Mouse (Mus musculus): Measurements from ENCODE around the gene Susd5. TPM values are rescaled to one million over a fixed set of nuclear protein-coding genes. Genes with fewer than 3 reads are reported as not detected.
"Not testable (repeated sequence)": the region's sequence is repeated elsewhere in the genome, so short reads cannot be mapped to it uniquely, and the experiment has no call there.

Susd5 gene
- polyA plus RNA-seq, 1 experiment from 2014 or later: 1.1 TPM

DNA sequence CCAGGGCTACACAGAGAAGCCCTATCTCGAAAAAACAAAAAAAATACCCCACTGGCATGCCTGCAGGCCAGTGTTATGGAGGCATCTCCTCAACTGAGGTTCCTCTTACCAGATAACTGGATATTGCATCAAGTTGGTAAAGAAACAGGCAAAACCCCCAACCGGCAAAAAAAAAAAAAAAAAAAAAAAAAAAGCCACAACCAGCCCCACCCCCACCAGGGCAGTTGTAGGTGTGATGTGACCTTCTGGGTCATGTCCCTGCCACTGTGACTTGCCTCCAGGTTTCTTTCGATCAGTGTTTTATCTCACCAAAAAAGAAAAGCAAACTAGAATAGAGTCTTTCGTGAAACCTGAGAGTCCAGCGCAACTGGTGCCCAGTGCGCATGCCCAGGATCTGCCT, 4.1 kb upstream of the Susd5 start:
- no peak overlapping the region for H3K4me3 ChIP-seq (ENCODE audit: low read length)
- no peaks in the 10 kb centered on the region for H3K36me3 ChIP-seq (ENCODE audit: insufficient read depth, low read length)
- peaks cover 3% of the 10 kb centered on the region; the same call in 1 of the 2 replicates for H3K4me1 ChIP-seq (ENCODE audit: insufficient read depth, low read length)
- no peaks in the 10 kb centered on the region; the same call in 1 of the 2 replicates for H3K9me3 ChIP-seq (ENCODE audit: low read length)
- no peak overlapping the region for H3K9ac ChIP-seq (replicated peaks; ENCODE audit: low read length)
- ATAC-seq (ENCODE audit: low FRiP score, low TSS enrichment): no peak
- H3K27ac ChIP-seq (ENCODE audit: low read length): no peak overlapping the region
- 76% methylated on average over 6 of the region's 6 CpGs for WGBS
- peaks cover 29% of the 10 kb centered on the region for H3K27me3 ChIP-seq (ENCODE audit: insufficient read depth, low read length)
- 0 out of 2 replicates have a peak overlapping the region, but pooled peaks have one; percentile 8 for H3K4me2 ChIP-seq (replicated peaks; ENCODE audit: low read depth, low read length)

DNA sequence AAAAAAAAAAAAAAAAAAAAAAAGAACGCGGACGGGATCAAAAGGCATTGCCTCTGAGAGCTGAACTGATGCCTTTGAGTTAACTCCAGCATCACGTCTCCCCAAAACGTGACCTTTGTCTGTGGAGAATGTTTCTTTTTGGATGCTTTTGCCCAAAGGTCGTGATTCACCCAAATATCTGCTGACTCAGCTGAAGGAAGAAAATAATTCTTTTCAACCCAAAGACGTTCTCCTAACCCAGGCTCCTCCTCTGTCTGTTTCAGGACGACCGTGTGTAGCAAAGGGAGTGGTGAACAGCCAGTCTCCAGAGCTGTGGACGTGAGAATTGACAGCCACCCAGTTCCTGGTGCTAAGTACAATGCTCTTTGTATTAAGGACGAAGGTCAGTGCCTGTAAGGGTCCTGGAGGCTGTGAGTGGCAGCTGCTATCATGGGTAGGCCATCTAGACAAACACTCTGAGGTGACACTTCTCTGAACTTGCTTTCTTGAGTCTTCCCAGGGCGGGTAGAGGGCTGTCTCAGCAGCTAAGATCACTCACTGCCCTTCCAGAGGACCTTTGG, 11.6 kb downstream of the Susd5 start:
- no peaks in the 10 kb centered on the region for H3K27me3 ChIP-seq (ENCODE audit: insufficient read depth, low read length)
- no peak overlapping the region for H3K9ac ChIP-seq (replicated peaks; ENCODE audit: low read length)
- ATAC-seq (ENCODE audit: low FRiP score, low TSS enrichment): no peak
- H3K36me3 ChIP-seq (ENCODE audit: insufficient read depth, low read length): no peaks in the 10 kb centered on the region
- no peaks in the 10 kb centered on the region for H3K4me1 ChIP-seq (ENCODE audit: insufficient read depth, low read length)
- no peaks in the 10 kb centered on the region for H3K9me3 ChIP-seq (ENCODE audit: low read length)
- no peak overlapping the region for H3K27ac ChIP-seq (ENCODE audit: low read length)
- 47% methylated on average over 12 of the region's 12 CpGs for WGBS
- H3K4me3 ChIP-seq (ENCODE audit: low read length): no peak overlapping the region
- no peak overlapping the region for H3K4me2 ChIP-seq (replicated peaks; ENCODE audit: low read depth, low read length)

DNA sequence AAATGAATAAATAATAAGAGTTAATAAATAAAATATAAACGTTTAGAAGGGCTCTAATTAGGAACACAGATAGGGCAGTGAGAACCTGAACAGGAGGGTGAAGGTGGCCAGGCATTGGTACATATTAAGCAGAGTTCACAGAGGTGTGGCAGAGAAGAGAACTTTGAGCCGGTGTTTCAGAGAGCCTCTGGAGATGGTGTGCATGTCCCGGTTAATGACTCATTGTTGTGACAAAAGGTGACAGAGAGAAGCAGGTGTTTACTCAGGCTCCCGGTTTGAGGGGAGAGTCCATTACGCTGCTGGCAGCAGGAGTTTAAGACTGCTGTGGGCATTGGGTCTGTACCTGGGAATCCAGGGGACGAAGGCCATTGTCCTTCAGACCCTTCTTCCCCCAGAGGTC, 12.4 kb downstream of the Susd5 start:
- no peaks in the 10 kb centered on the region for H3K36me3 ChIP-seq (ENCODE audit: insufficient read depth, low read length)
- H3K9ac ChIP-seq (replicated peaks; ENCODE audit: low read length): no peak overlapping the region
- WGBS: 56% methylated on average over 6 of the region's 6 CpGs
- peak; percentile 54; the same call in 1 of the 2 replicates for ATAC-seq (ENCODE audit: low FRiP score, low TSS enrichment)
- no peaks in the 10 kb centered on the region for H3K9me3 ChIP-seq (ENCODE audit: low read length)
- no peaks in the 10 kb centered on the region for H3K27me3 ChIP-seq (ENCODE audit: insufficient read depth, low read length)
- H3K4me3 ChIP-seq (ENCODE audit: low read length): no peak overlapping the region
- H3K4me1 ChIP-seq (ENCODE audit: insufficient read depth, low read length): no peaks in the 10 kb centered on the region
- H3K4me2 ChIP-seq (replicated peaks; ENCODE audit: low read depth, low read length): no peak overlapping the region
- no peak overlapping the region for H3K27ac ChIP-seq (ENCODE audit: low read length)

DNA sequence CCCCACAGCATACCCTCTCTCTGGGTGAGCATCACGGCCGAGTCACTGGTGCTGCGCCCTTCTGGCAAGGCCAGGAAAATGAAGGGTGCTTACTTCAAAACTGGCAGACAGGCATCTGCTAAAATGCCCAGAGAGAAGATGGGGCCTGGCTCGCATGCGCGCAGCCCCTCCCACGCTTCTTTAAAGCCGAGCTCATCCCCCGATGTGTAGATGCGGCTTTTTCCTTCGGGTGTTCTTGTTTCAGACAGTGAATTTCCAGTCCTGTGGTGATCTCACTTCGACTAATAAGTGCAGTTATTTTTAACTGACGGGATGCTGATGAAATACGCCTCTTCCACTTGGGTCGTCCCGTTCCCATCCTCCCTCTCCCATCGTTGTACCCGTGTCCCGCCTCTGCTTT, 16.7 kb downstream of the Susd5 start:
- Histone ChIP-seq H3K27ac (ENCODE audit: low read length) (no peak overlapping the region), H3K9me3 (ENCODE audit: low read length) (no peaks in the 10 kb centered on the region), H3K9ac (replicated peaks; ENCODE audit: low read length) (no peak overlapping the region), H3K4me1 (ENCODE audit: insufficient read depth, low read length) (no peaks in the 10 kb centered on the region), H3K4me3 (ENCODE audit: low read length) (no peak overlapping the region), H3K36me3 (ENCODE audit: insufficient read depth, low read length) (no peaks in the 10 kb centered on the region), H3K4me2 (replicated peaks; ENCODE audit: low read depth, low read length) (no peak overlapping the region), H3K27me3 (ENCODE audit: insufficient read depth, low read length) (no peaks in the 10 kb centered on the region)
- ATAC-seq (ENCODE audit: low FRiP score, low TSS enrichment): no peak
- 82% methylated on average over 19 of the region's 19 CpGs for WGBS

DNA sequence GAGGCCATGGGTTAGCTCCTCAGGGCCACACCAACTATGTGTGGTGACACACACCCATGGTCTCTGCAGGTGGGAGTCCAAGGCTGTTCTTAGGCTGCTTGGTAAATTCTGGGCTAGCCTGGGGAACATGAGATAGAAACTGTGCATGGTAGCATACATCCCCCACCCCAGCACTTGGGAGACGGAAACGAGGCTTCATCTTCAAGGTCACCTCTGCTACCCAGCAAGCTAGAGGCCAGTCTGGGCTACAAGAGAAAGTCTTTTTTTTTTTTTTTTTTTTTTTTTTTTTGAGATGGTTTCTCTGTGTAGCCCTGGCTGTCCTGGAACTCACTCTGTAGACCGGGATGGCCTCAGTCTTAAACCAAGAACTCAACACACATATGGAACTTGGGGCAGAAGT, 29.5 kb downstream of the Susd5 start:
- Histone ChIP-seq H3K9me3 (ENCODE audit: low read length) (no peaks in the 10 kb centered on the region), H3K4me3 (ENCODE audit: low read length) (no peak overlapping the region), H3K4me2 (replicated peaks; ENCODE audit: low read depth, low read length) (no peak overlapping the region), H3K36me3 (ENCODE audit: insufficient read depth, low read length) (no peaks in the 10 kb centered on the region), H3K4me1 (ENCODE audit: insufficient read depth, low read length) (no peaks in the 10 kb centered on the region), H3K27ac (ENCODE audit: low read length) (no peak overlapping the region), H3K27me3 (ENCODE audit: insufficient read depth, low read length) (no peaks in the 10 kb centered on the region; the same call in 1 of the 2 replicates), H3K9ac (replicated peaks; ENCODE audit: low read length) (no peak overlapping the region)
- WGBS: 73% methylated on average over 3 of the region's 3 CpGs
- ATAC-seq (ENCODE audit: low FRiP score, low TSS enrichment): no peak

DNA sequence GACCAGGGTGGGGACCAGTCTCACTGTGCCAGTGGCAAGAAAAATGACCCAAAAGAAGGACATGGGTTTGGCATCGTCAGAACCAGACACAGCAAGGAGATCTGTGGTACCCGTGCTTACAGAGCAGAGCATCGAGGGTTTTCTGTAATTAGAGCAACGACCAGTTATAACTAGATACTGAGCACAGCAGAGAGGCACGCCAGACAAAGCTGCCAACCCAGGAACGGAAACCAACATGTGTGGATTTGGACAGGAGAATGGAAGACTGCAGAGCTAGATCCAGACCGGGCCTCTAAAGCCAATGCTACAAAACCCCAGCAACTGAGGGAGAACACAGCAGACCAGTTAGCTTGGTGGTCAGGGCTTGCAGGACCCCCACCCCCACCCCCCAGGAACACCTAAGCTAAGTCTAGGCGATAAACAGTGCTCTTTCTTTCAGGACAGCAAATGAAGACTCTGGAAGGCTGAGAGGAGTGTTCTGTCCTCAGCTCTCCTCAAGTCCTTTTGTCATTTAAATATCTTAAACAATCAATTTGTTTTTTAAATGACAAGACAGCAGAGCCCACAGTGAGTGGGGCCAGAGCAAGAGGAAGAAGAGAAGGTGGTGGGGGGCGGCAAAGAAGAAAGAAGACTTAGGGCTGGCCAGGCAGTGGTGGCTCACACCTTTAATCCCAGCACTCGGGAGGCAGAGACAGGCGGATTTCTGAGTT, 30.3 kb downstream of the Susd5 start:
- H3K4me3 ChIP-seq (ENCODE audit: low read length): no peak overlapping the region
- H3K27ac ChIP-seq (ENCODE audit: low read length): no peak overlapping the region
- H3K27me3 ChIP-seq (ENCODE audit: insufficient read depth, low read length): no peaks in the 10 kb centered on the region; the same call in 1 of the 2 replicates
- WGBS: 80% methylated on average over 11 of the region's 11 CpGs
- H3K4me1 ChIP-seq (ENCODE audit: insufficient read depth, low read length): no peaks in the 10 kb centered on the region
- H3K36me3 ChIP-seq (ENCODE audit: insufficient read depth, low read length): no peaks in the 10 kb centered on the region
- no peaks in the 10 kb centered on the region for H3K9me3 ChIP-seq (ENCODE audit: low read length)
- ATAC-seq (ENCODE audit: low FRiP score, low TSS enrichment): no peak
- H3K9ac ChIP-seq (replicated peaks; ENCODE audit: low read length): no peak overlapping the region
- no peak overlapping the region for H3K4me2 ChIP-seq (replicated peaks; ENCODE audit: low read depth, low read length)

DNA sequence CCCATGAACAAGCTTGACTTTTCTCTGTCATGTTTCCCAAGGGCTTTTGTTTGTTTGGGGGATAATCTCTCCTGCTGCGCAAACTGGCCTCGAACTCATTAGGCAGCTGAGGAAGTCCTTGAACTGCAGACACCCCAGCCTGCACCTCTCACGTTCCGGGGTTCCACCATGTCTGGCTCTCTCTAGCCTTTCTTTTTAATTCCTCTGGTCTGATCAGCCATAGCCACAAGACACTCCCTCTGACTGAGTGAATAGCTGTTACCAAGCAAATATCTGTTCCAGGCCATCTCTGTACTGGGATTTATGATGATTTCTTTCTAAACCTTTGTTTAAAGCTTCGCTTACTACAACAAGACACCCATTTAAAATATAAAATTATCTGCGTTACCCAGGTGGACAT, 31.9 kb downstream of the Susd5 start:
- not testable (repeated sequence) for H3K9me3 ChIP-seq (ENCODE audit: low read length); H3K36me3 ChIP-seq (ENCODE audit: insufficient read depth, low read length); ATAC-seq (ENCODE audit: low FRiP score, low TSS enrichment); H3K27ac ChIP-seq (ENCODE audit: low read length); H3K4me1 ChIP-seq (ENCODE audit: insufficient read depth, low read length); H3K27me3 ChIP-seq (ENCODE audit: insufficient read depth, low read length); H3K4me3 ChIP-seq (ENCODE audit: low read length); H3K4me2 ChIP-seq (replicated peaks; ENCODE audit: low read depth, low read length); H3K9ac ChIP-seq (replicated peaks; ENCODE audit: low read length)
- 94% methylated on average over 6 of the region's 6 CpGs for WGBS

DNA sequence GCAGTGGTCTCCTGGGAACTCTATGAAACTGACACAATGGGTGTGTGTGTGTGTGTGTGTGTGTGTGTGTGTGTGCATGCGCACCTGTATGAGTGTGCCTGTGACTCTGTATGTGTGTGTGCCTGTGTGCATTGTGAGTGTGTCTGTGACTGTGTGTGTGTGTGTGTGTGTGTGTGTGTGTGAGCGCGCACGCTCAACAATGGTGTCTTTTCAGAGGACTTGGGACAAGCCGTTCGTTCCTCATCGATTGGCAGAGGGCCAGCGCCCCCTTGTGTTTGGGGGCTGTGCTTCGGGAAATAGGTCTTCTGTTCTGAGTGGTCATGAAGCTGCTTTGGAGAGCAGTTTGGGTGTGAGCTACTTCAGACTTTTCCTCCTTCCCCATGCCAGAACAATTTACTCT, 35.2 kb downstream of the Susd5 start:
- H3K4me1 ChIP-seq (ENCODE audit: insufficient read depth, low read length); H3K27me3 ChIP-seq (ENCODE audit: insufficient read depth, low read length); H3K9me3 ChIP-seq (ENCODE audit: low read length); H3K4me2 ChIP-seq (replicated peaks; ENCODE audit: low read depth, low read length); H3K9ac ChIP-seq (replicated peaks; ENCODE audit: low read length); H3K4me3 ChIP-seq (ENCODE audit: low read length); H3K36me3 ChIP-seq (ENCODE audit: insufficient read depth, low read length); H3K27ac ChIP-seq (ENCODE audit: low read length): not testable (repeated sequence)
- ATAC-seq (ENCODE audit: low FRiP score, low TSS enrichment): 0 out of 2 replicates have a peak, but pooled peaks have one; percentile 31
- WGBS: 18% methylated on average over 9 of the region's 9 CpGs

DNA sequence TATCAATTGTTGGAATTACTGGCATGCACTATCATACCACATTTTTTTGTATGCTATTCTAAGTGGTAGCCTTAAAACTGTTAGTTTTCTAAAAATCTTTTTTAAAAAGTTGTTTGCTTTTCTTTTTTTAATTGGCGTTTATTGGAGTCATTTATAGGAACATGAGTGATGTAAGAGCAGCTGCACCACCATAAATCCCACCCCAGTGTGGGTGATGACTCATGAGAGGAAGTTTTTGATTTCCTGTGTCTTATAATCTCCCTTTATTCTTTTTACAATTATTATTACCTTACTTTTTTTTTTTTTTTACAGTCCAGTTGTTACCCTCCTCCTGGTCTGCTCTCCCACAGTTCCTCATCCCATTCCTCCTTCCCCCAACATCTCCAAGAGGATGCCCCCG, 37.9 kb downstream of the Susd5 start:
- no peaks in the 10 kb centered on the region for H3K4me1 ChIP-seq (ENCODE audit: insufficient read depth, low read length)
- no peak overlapping the region for H3K9ac ChIP-seq (replicated peaks; ENCODE audit: low read length)
- ATAC-seq (ENCODE audit: low FRiP score, low TSS enrichment): no peak
- no peaks in the 10 kb centered on the region for H3K9me3 ChIP-seq (ENCODE audit: low read length)
- 87% methylated on average over 2 of the region's 2 CpGs for WGBS
- H3K4me2 ChIP-seq (replicated peaks; ENCODE audit: low read depth, low read length): no peak overlapping the region
- no peak overlapping the region for H3K27ac ChIP-seq (ENCODE audit: low read length)
- no peaks in the 10 kb centered on the region for H3K27me3 ChIP-seq (ENCODE audit: insufficient read depth, low read length)
- H3K4me3 ChIP-seq (ENCODE audit: low read length): no peak overlapping the region
- no peaks in the 10 kb centered on the region for H3K36me3 ChIP-seq (ENCODE audit: insufficient read depth, low read length)

DNA sequence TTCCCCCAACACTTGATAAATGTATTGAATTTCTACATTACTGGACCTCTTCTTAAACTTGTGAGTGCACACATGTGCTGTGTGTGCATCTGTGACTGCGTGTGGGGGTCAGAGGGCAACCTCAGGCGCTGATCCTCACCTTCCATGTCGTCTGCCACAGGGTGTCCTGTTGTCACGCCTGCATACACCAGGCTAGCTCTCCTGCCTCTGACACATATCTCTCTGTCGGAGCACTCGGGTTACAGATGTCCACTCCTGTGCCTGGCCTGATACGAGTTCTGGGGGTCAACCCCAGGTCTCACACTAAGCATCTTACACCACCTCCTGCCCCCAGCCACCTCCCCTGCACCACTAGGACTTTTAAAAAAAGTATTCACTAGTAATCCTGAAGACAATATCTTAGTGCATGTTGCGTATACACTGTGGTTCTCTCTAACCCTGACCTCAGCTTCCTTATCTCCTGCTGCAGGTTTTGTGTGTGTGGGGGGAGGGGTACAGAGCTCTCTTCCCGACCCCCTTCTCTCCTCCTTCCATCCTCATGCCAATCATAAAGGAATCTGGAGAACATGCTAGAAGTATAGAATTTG, 41.9 kb downstream of the Susd5 start:
- H3K27me3 ChIP-seq (ENCODE audit: insufficient read depth, low read length): no peaks in the 10 kb centered on the region
- H3K9ac ChIP-seq (replicated peaks; ENCODE audit: low read length): no peak overlapping the region
- H3K9me3 ChIP-seq (ENCODE audit: low read length): no peaks in the 10 kb centered on the region
- no peaks in the 10 kb centered on the region for H3K4me1 ChIP-seq (ENCODE audit: insufficient read depth, low read length)
- H3K4me3 ChIP-seq (ENCODE audit: low read length): no peak overlapping the region
- WGBS: 63% methylated on average over 9 of the region's 9 CpGs
- no peak overlapping the region for H3K27ac ChIP-seq (ENCODE audit: low read length)
- H3K36me3 ChIP-seq (ENCODE audit: insufficient read depth, low read length): no peaks in the 10 kb centered on the region
- no peak overlapping the region for H3K4me2 ChIP-seq (replicated peaks; ENCODE audit: low read depth, low read length)
- no peak for ATAC-seq (ENCODE audit: low FRiP score, low TSS enrichment)

Data from kidney, embryonic 16.5 days (tissue).